Mouse (Mus musculus) myocyte (in vitro differentiated cells): ENCODE data around the gene Uqcr10. TPM values are rescaled to one million over a fixed set of nuclear protein-coding genes. Genes with fewer than 3 reads are reported as not detected.

Experiments used
- H3K27me3 ChIP-seq: one replicate; pipeline ENCODE4 v1.6.1; 2011; ENCODE audit not compliant: control insufficient read depth, insufficient read depth, insufficient read length
- H3K36me3 ChIP-seq: one replicate; pipeline ENCODE4 v1.6.1; 2011; ENCODE audit not compliant: control insufficient read depth, insufficient read depth
- H3K4me2 ChIP-seq: one replicate; pipeline ENCODE4 v1.6.1; 2011; ENCODE audit warnings: low read depth, control low read depth
- H3K4me3 ChIP-seq: one replicate; pipeline ENCODE4 v1.5.1; 2011; ENCODE audit warnings: mild to moderate bottlenecking, control low read depth, moderate library complexity
- H3K79me2 ChIP-seq: one replicate; pipeline ENCODE4 v1.6.1; 2011; ENCODE audit not compliant: control insufficient read depth, insufficient read depth
- H3ac ChIP-seq: one replicate; pipeline ENCODE4 v1.6.1; 2011; ENCODE audit not compliant: control insufficient read depth, insufficient read length
- CEBPB ChIP-seq: IDR thresholded peaks from 2 replicates; pipeline ENCODE4 v1.6.1; 2011; ENCODE audit warnings: mild to moderate bottlenecking, moderate library complexity; ENCODE audit not compliant: poor library complexity, insufficient read depth, severe bottlenecking
- E2F4 ChIP-seq: IDR thresholded peaks from one replicate; pipeline ENCODE4 v1.6.1; 2011; ENCODE audit warnings: mild to moderate bottlenecking, control low read depth, moderate library complexity; ENCODE audit not compliant: insufficient read depth
- MAX ChIP-seq: IDR thresholded peaks from one replicate; pipeline ENCODE4 v1.6.1; 2011; ENCODE audit warnings: low read depth, mild to moderate bottlenecking, control low read depth
- MYOD1 ChIP-seq, 3 experiments: IDR thresholded peaks; one replicate each; pipeline ENCODE4 v1.6.1; 2011; ENCODE audit warnings: control low read depth in 2 of 3, low read depth in 2 of 3, mild to moderate bottlenecking in 2 of 3, moderate library complexity in 1 of 3; ENCODE audit not compliant: insufficient read length in 2 of 3, control insufficient read depth in 1 of 3
- MYOG ChIP-seq, 3 experiments: IDR thresholded peaks; one replicate each; pipeline ENCODE4 v1.6.1; 2011; ENCODE audit warnings: control low read depth in 2 of 3, low read depth in 2 of 3, mild to moderate bottlenecking in 2 of 3; ENCODE audit not compliant: insufficient read length in 2 of 3, control insufficient read depth in 1 of 3, insufficient read depth in 1 of 3
- POLR2A ChIP-seq: IDR thresholded peaks from one replicate; pipeline ENCODE4 v1.6.1; 2011; ENCODE audit warnings: low read depth, mild to moderate bottlenecking, control low read depth, moderate library complexity; ENCODE audit not compliant: insufficient read length
- POLR2AphosphoS2 ChIP-seq: IDR thresholded peaks from one replicate; pipeline ENCODE4 v1.6.1; 2011; ENCODE audit warnings: low read depth, control low read depth; ENCODE audit not compliant: insufficient read length
- REST ChIP-seq: IDR thresholded peaks from one replicate; pipeline ENCODE4 v1.6.1; 2011; ENCODE audit warnings: mild to moderate bottlenecking, control low read depth, moderate library complexity; ENCODE audit not compliant: insufficient read depth, insufficient read length
- SRF ChIP-seq: IDR thresholded peaks from one replicate; pipeline ENCODE4 v1.6.1; 2011; ENCODE audit warnings: low read depth; ENCODE audit not compliant: control insufficient read depth, insufficient read length
- TCF12 ChIP-seq: IDR thresholded peaks from one replicate; pipeline ENCODE4 v1.6.1; 2011; ENCODE audit warnings: mild to moderate bottlenecking, control low read depth; ENCODE audit not compliant: poor library complexity, insufficient read depth, severe bottlenecking
- TCF3 ChIP-seq: IDR thresholded peaks from one replicate; pipeline ENCODE4 v1.6.1; 2011; ENCODE audit warnings: low read depth, control low read depth; ENCODE audit not compliant: insufficient read length
- USF1 ChIP-seq: IDR thresholded peaks from one replicate; pipeline ENCODE4 v1.6.1; 2011; ENCODE audit warnings: low read depth, mild to moderate bottlenecking, control low read depth, moderate library complexity
- polyA plus RNA-seq: library from polyadenylated mRNA; unstranded; fragments of >200 nt; fragmentation: generic; extraction: Trizol; gene quantifications from one replicate; pipeline ENCODE4 v1.2.1, GENCODE M21; 2012; ENCODE audit warnings: missing spikeins

The Uqcr10 gene
- polyA plus RNA-seq, 1 experiment: 1,278 TPM

GRCm38 (mm10) chr11:4685510-4685909 lies 18.6 kb downstream of the Uqcr10 start:
- Histone ChIP-seq H3K36me3 (peaks cover 25% of the 10 kb centered on the region), H3K4me2 (no peak overlapping the region), H3ac (no peak overlapping the region), H3K27me3 (no peaks in the 10 kb centered on the region), H3K4me3 (no peak overlapping the region), H3K79me2 (no peaks in the 10 kb centered on the region)
- TF ChIP-seq REST: no peak
- peak; percentile 83 for TF ChIP-seq POLR2AphosphoS2
- no peak for TF ChIP-seq SRF
- TF ChIP-seq MAX: no peak
- no peak for TF ChIP-seq POLR2A
- TF ChIP-seq MYOG (IDR thresholded peaks at IDR 0.05; ENCODE audit: control insufficient read depth in 1 of 3, insufficient read depth in 1 of 3, insufficient read length in 2 of 3, low read depth in 2 of 3): no peak
- no peak for TF ChIP-seq MYOD1 (IDR thresholded peaks at IDR 0.05; ENCODE audit: control insufficient read depth in 1 of 3, insufficient read length in 2 of 3, low read depth in 2 of 3)

GRCm38 (mm10) chr11:4685071-4685470 lies 19.1 kb downstream of the Uqcr10 start:
- H3ac ChIP-seq: no peak overlapping the region
- no peak overlapping the region for H3K4me2 ChIP-seq
- no peaks in the 10 kb centered on the region for H3K79me2 ChIP-seq
- no peaks in the 10 kb centered on the region for H3K27me3 ChIP-seq
- peaks cover 25% of the 10 kb centered on the region for H3K36me3 ChIP-seq
- TF ChIP-seq POLR2A (no peak), TCF12 (no peak), MYOG (IDR thresholded peaks at IDR 0.05; ENCODE audit: control insufficient read depth in 1 of 3, insufficient read depth in 1 of 3, insufficient read length in 2 of 3, low read depth in 2 of 3) (no peak), TCF3 (no peak)
- H3K4me3 ChIP-seq: no peak overlapping the region

GRCm38 (mm10) chr11:4684186-4684585 lies 20.0 kb downstream of the Uqcr10 start:
- Histone ChIP-seq H3ac (no peak overlapping the region), H3K4me2 (no peak overlapping the region), H3K79me2 (no peaks in the 10 kb centered on the region), H3K4me3 (no peak overlapping the region), H3K36me3 (peaks cover 25% of the 10 kb centered on the region), H3K27me3 (no peaks in the 10 kb centered on the region)
- TF ChIP-seq USF1: no peak
- no peak for TF ChIP-seq E2F4
- TF ChIP-seq MYOG (IDR thresholded peaks at IDR 0.05; ENCODE audit: control insufficient read depth in 1 of 3, insufficient read depth in 1 of 3, insufficient read length in 2 of 3, low read depth in 2 of 3): no peak
- no peak for TF ChIP-seq MYOD1 (IDR thresholded peaks at IDR 0.05; ENCODE audit: control insufficient read depth in 1 of 3, insufficient read length in 2 of 3, low read depth in 2 of 3)
- no peak for TF ChIP-seq REST
- no peak for TF ChIP-seq TCF12

- no peaks in the 10 kb centered on the region for H3K27me3 ChIP-seq
- H3K36me3 ChIP-seq: peaks cover 25% of the 10 kb centered on the region
- H3K79me2 ChIP-seq: no peaks in the 10 kb centered on the region
- H3ac ChIP-seq: no peak overlapping the region
- H3K4me2 ChIP-seq: no peak overlapping the region
- TF ChIP-seq CEBPB (no peak), USF1 (no peak), POLR2AphosphoS2 (peak; percentile 16), E2F4 (no peak)
- H3K4me3 ChIP-seq: no peak overlapping the region
Observed at GRCm38 (mm10) chr11:4683516-4683915, 20.6 kb downstream of the Uqcr10 start.

- H3K36me3 ChIP-seq: peaks cover 35% of the 10 kb centered on the region
- H3K79me2 ChIP-seq: no peaks in the 10 kb centered on the region
- H3ac ChIP-seq: no peak overlapping the region
- H3K4me2 ChIP-seq: no peak overlapping the region
- no peak overlapping the region for H3K4me3 ChIP-seq
- no peak for TF ChIP-seq TCF12
- TF ChIP-seq REST: no peak
- TF ChIP-seq SRF: no peak
- no peak for TF ChIP-seq MYOG (IDR thresholded peaks at IDR 0.05; ENCODE audit: control insufficient read depth in 1 of 3, insufficient read depth in 1 of 3, insufficient read length in 2 of 3, low read depth in 2 of 3)
- no peak for TF ChIP-seq TCF3
- TF ChIP-seq E2F4: no peak
- TF ChIP-seq CEBPB: no peak
- no peak for TF ChIP-seq USF1
- no peak for TF ChIP-seq MAX
- TF ChIP-seq POLR2AphosphoS2: no peak
- TF ChIP-seq MYOD1 (IDR thresholded peaks at IDR 0.05; ENCODE audit: control insufficient read depth in 1 of 3, insufficient read length in 2 of 3, low read depth in 2 of 3): no peak
- no peak for TF ChIP-seq POLR2A
- H3K27me3 ChIP-seq: no peaks in the 10 kb centered on the region
Observed at GRCm38 (mm10) chr11:4680126-4680525, 24.0 kb downstream of the Uqcr10 start.

GRCm38 (mm10) chr11:4679441-4679832 lies 24.7 kb downstream of the Uqcr10 start:
- H3K79me2 ChIP-seq: no peaks in the 10 kb centered on the region
- TF ChIP-seq POLR2A (peak; percentile 34), POLR2AphosphoS2 (peak; percentile 61), TCF12 (no peak), REST (no peak)
- H3K4me2 ChIP-seq: no peak overlapping the region
- H3ac ChIP-seq: no peak overlapping the region
- H3K27me3 ChIP-seq: no peaks in the 10 kb centered on the region
- H3K4me3 ChIP-seq: no peak overlapping the region
- H3K36me3 ChIP-seq: peaks cover 34% of the 10 kb centered on the region
